Mouse (Mus musculus): ENCODE measurements around the gene Uevld.

DNA sequence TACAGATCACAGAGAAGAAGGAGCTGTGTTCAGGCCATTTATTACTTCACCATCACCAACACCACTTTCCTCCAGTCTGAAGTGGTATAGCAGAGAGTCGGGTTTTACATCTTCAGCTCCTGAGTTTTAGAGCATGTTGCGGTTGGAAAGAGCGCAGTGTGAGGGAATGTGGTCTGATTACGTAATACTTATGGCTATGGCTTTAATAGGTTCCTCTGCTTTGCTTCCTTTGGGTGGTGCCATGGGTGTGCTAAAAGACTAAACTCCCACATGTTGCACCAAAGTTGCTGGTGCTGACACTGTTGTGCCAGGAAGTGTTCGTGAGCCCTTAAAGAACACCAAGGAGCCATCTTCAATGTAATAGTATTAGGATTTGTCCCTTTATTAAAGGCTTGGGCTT lies 30.0 kb downstream of the Uevld start:
- no peak for TF ChIP-seq POLR2A (IDR thresholded peaks at IDR 0.05; ENCODE audit: low read depth, low read length)
- no peak for TF ChIP-seq CTCF (conservative IDR thresholded peaks at IDR 0.05; ENCODE audit: insufficient read depth, insufficient read length, low read depth, low read length)
